Mouse (Mus musculus) cerebellum, adult 18-20 months (tissue): ENCODE data around the gene Coq8a.
A peak's percentile ranks its signal among the peaks of the same experiment; 100 is the strongest.

Experiments
- DNase-seq, 2 experiments: peaks; one replicate each; pipeline ENCODE4 v3.0.0; 2021

The Coq8a gene

DNA sequence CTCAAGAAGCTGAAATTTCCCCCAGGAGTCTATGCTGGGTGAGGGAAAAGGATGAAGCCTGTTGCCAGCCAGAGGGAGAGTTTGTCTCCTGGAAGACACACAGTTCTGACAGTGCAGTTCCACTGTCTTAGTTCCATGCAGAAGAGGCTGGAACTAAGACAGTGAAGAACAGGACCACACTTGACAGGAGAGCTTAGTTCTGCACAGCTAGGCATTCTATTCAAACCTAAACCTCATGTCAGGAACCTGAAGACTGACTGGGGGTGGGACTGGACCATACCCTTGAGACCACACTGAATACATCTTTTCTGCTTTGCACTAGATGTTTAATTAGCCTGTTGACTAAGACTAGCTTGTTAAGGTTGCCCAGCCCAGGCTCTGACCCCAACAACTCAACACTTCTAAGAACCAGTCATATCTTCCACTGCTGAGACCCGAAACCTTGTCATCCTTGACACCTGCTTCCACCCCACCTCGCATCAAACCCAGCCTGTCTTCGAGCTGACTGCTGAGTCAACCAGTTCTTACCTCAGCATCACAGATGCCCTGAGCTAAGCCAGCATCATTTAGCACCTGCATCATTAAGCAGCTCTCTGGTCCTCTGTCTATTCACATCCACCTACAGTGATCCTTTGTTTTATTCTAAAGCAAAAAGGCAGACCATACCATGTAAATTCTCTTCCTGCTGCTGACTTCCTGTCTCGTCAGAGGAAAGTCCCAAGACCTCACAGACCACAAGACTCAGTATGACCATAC, at the start of gene Coq8a:
Gene Coq8a (minus strand): TSS at position 644 of the 756 bp plus-strand sequence.
- no peak for DNase-seq

DNA sequence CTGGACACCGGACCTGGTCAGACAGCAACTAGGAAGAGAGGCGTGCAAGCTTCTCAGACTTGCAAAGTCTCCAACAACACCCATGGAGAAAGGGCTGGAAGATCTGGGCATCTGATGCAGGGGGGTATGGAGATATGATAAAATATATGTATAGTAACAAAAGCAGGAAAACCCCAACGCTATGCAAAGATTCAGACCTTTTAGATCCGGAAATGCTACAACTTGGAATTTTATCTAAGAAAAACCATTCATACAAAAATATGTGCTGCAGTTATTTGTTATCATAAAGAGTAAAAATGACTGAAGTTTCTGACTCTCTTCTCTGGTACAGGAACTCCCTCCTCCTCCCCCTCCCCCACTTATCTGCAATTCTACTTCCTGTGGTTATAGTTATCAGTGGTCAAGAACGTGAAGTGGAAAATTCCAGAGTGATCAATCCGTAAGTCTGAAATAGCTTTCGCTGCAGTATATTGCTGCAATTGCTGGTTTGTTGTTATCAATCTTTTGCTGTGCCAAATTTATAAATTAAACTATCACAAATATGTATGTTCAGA, 49.3 kb upstream of the Coq8a start:
- DNase-seq = no peak

DNA sequence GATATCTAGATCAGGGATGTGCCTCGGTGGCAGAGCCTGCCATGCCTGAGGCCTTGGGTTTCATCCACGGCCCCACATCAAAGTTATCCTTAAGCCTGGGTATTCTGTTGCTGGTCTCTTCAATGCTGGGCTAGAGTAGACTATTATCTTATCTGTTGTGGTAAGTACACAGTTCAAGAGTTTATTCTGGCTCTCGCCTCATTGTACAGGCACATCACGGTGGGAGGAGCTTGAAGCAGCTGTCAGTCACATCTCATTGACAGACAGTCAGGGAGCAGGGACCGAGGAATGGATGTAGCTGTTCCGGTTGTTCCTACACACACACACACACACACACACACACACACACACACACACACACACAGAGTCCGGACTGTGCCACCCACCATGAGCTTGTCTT, 48.5 kb upstream of the Coq8a start:
- no peak for DNase-seq

DNA sequence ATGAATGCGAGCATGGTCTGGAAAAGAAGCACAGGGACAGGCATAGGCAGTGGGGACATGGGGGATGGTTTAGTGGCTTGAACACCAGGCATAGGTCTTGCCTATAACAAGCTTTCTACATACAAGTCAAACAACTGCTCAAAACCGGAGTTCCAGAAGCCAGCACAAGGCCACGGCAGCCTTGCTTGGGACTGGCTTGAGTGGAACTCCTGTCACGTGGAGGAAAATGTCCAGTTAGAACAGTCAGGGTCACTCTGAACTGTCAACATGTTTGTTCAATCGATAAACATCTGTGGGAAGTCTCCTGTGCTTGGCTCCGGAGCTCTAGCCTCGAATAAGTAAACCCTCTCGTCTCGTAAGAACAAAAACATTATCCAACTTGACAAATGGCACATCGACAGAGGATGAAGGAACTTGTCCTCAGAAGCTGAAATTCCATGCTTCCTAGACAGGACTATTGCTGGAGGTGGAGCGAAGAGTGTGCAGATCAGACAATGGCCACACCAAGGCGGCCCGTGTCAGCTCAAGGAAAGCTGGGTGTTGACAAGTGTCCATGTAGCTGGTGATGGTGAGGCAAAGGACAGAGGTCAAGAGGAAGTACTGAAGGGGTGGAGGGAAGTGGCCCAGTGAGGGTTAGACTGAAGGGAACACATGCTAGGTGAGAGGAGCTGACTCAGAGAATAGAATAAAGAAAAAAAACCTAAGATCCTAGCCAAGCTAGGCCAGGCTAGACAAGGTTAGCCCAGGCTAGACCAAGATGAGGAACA, 46.5 kb upstream of the Coq8a start:
- DNase-seq = no peak

DNA sequence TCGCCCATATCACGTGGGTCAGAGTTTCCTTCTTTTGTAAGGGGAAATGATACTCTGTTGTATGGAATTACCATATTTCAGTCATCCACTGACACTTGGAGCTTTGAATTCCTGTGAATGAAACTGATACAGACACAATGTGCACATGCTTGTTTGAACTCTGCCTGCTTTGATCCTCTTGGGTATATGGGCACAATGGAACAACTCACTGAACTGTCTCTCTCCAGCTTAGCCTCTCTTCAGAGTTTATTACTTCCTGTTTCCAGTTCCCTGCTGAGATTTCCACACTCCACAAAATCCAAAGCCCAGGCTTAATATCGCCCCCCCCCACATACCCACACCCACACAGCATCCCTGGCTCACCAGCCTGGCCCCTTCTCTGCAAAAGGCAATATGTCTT, 32.3 kb upstream of the Coq8a start:
- DNase-seq = no peak

DNA sequence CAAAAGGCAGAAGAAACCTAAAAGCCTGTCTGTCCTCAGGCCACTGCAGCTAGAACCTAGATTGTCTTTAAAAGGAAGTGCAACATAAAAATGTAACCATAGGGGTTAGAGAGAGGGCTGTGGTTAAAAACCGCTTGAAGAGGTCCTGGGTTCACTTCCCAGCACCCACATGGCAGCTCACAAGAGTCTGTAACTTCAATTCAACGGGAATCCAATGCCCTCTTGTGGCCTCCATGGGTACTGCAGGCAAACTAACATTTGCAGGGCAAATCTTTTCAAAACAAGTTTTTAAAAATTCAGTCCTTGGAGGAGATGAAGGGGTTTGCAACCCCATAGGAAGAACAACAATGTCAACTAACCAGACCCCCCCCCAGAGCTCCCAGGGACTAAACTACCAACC, 31.2 kb upstream of the Coq8a start:
- no peak for DNase-seq

DNA sequence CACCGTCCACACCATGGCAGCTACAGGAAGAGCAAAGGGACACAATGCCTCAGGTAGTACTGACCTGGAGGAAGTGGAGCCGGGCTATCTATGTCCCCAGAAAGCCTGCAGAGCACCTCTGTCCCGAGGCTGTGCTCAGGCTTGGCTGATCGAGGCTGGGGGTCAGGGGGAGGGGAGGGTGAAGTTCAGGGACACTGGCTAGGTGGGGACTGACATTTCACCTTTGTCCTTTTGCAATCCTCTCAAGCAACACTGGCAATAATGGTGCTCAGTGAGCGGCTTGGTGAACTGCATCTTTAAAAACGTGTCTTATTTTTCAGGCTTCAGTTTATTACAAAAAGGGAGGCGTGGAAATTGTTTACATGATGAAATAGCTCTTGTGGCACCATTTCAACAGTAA, 30.5 kb upstream of the Coq8a start:
- no peak for DNase-seq

DNA sequence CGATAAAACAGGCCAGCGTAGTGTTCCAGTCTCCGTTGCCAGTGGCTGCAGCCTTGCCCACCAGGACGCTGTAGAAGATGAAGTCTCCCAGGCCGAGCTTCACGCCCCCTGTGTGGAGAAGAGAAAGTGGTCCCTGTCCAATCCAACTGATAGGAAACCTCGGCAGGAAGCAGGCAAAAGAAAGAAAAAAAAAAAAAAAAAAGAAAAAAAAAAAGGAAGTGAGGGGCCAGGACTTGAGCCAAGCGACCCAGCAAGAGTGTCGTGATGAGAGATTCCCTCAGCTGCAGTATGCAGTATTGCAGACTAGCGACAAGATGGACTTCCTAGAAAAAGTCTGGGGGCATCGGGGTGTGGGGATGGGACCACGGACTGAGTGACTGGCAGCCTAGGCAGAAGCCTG, 29.5 kb upstream of the Coq8a start:
- DNase-seq = no peak

DNA sequence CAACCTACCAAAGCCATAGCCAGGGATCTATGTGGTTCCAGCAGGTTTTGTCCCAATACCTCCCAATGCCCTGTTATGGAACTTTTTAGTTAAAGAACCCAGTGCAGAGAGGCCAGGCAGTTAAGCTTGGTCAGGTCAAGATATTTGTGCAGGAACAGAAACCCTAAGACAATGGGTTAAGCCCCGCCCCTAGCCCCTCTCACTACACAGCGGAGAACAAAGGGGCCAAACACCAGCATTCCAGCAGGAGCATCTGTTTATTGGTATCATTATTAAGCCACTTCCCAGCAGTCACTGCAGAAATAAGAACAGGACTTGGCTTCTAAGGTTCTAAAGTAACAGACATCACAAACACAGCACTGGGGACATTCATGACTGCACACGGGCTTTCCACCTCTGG, 27.4 kb upstream of the Coq8a start:
- DNase-seq = no peak

DNA sequence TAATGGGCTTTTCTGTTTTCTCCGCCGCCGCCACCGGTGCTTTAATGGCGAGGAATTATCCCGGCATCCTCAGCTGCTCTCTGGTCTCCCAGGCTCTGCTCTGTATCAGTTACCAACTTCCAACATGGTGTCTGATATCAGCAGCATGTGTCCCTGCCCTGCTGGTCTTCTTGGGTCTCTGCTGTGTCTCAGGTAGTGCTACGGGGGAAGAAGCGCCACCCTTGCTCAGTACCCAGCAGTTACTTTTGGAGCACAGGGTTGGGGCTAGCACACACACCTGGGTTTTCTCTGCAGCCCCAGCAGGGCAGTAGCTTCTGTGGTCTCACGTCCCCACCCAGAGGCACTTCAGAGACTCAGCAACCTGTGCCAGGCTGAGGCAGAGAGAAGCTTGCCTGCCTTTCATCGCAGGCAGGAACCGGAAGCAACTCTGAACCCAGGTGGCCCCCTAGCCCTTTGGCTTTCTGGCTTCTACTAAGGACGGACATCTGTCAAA, 26.9 kb upstream of the Coq8a start:
- peak in 1 of 2 experiments; percentile 28 for DNase-seq

DNA sequence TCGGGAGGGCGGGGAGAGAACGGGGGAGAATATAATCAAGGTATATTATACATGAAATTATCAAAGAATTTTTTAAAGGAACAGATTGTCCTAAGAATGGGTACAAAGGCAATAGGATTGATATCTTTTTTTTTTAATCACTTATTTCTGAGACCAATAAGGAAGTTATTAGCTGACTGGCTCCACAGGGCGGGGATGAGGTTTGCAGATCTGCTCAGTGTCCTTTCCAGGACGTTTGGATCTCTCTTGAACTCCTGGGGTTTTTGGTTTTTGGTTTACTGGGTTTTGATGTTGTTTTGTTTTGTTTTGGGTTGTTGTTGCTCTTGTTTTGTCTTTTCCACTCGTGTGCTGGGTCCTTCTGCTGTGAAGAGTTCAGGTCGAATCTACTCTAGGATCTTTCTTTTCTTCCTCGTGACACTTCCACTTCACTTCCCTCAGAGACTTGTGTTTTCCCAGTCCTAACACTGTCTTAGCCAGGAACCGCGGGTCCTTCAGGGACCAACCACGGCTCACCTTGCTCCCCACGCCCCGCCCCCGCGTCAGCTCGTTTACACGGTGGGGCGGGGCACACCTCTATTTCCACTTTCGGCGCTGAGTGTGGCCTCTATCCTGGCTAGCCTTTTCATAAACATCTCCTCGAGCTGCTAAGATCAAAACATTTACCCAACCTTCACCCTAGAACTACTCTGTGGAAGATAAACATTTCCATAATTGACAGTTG, 26.3 kb upstream of the Coq8a start:
- peak; percentile 82 to 84 for DNase-seq

DNA sequence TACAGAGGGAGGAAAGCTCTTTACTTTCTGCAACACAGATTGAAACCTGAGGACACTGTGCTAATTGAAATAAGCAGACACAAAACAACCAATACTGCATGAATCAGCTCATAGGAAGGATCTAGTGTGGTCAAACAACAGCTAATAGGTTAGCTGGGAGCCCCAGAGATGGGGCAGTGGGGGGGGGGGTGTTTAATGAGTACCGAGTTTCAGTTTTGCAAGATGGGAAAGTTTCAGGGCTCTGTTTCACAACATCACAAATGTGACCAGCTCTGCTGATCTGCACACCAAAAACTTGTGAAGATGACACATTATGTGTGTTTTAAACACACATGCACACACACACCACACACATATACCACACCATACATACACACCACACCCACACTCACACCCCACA, 22.6 kb upstream of the Coq8a start:
- no peak for DNase-seq

DNA sequence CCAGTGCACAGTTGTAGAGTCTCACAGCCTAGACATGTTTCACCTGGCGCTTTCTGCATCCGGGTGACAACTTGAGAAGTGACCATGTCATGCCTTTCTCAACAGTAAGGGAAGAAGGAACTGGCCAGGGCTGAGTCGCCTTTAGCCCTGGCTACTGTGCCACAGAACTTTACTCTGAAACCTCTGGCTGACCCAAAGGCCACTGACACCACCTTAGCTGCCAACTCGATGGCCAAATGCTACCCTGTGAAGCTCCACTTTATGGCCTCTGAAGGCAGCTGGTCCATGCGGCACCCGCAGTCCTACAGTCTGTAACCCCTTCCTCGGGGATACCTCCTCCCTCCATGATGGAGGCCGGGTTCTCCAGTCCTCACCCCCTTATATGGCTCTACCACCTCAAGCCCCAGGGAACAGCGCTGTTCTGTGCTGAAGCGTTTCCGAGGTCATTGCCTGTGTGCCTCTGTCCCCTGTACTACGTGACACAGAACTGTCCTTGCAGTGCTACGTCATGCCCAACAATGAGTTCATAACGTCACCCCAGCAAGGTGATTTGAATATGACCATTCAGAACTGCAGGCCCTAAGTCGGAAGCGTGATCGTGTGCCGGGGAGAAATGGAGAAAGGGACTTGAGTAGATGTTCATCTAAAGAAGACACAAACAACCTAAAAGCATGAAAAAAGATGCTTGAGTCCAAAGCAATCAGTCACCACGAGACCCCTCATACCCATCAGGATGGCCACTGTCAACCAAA, 21.6 kb upstream of the Coq8a start:
- no peak for DNase-seq

DNA sequence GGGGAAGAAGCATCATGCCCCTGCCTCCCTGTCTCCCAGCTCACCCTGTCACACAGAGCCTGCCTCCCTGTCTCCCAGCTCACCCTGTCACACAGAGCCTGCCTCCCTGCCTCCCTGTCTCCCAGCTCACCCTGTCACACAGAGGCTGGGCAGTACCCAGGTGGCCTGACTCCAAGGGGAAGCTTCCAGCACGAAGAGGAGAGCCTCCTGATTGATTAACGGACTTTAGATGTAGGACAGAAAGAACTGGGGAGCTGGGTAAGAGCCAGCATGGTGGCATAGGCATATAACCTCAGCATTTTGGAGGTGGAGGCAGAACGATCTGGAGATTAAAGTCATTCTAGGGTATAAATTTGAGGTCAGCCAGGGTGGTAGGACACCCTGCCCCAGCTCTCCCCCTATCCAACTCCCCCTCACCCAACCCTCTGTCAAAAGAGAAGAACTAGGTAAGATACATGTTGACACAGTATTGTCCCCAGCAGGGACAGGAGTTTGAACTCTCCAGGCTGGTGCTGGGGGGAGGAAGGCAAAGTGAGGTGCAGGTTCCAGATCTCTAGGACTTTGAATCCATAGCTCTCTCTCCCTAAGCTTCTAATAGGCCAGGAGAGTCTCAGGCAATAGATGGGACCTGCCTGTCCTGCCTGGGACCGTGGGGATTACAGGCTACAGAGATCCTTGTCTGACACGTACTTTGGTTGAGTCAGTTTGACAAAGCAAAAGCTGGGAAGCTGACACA, 17.3 kb upstream of the Coq8a start:
- no peak for DNase-seq

DNA sequence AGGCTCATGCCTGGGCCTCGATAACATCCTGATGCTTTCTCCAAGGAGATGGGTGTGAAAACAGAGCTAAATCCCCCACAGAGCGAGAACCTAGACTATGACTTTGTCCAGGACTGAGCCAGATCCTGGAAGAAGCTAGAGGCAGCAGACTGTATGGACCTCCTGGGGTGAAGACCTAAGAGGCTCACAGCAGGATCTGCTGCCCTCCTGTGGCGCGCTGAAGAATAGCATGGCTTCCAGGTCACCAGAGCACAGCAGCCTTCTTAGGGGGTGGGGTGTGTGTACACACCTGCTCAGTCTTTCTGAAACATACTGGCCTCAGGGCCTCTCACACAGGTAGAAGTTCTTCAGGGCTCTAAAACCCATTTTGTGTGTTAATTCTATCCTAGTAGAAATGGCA, 15.6 kb upstream of the Coq8a start:
- DNase-seq = peak; percentile 70 to 73

DNA sequence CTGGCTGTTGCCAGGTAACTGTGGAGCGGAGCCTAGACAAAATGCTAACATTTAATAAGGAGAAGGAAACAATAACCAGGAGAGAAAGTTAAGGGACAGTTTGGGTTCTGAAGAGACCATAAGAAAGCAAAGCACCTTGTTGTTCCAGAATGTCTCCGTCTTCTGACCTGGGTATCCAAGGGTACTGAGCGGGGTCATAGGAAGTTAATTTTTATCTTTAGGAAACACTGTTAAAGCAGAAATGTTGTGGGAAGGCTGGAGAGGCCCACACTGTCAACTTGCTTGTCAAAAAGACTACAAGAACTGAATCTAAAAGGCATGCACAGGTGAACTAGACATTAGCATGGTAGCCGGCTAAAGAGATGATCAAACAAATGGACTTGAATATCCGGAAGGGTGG, 13.5 kb upstream of the Coq8a start:
- no peak for DNase-seq

DNA sequence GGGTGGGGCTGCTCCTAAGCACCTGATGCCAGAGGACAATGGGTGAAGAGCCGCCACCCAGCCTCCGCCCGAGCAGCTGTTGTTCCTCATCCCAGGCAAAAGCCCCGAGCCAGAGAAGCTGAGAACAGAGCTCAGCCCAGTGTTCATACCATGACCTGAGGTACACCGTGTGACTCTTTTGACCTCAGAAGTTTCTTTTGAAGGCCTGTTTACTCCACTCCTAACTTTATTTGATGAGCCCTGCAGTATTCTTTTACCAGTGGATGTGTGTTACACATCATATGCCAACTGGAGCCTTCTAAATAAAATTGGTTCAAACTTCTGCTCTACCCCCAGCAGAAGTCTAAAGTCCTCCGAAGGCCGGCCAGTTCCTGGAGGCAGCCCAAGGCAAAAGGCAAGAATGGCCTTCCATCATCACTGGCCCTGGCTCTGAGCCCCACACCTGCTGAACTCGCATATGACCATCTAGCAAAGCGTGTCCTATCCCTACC, 11.4 kb upstream of the Coq8a start:
- DNase-seq = peak in 1 of 2 experiments; percentile 41

DNA sequence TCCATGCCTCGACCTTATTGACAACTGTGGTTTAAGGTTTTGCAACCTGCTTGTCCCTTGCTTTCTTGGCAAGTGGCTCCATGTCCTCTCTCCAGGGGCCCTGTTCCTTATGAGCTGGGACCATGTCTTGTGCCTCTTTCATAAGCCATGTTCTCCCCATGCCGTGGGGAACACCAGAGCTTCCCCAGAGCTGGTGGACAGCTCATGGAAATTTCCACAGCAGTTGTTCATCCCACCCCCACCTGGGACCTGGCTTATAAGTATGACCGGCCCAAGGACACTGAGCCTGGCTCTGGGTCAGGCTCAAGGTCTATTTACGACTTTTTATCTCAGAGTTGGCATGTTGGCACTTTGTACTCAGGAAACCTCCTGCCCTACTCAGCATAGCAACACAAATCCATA, 10.6 kb upstream of the Coq8a start:
- peak; percentile 31 to 42 for DNase-seq

DNA sequence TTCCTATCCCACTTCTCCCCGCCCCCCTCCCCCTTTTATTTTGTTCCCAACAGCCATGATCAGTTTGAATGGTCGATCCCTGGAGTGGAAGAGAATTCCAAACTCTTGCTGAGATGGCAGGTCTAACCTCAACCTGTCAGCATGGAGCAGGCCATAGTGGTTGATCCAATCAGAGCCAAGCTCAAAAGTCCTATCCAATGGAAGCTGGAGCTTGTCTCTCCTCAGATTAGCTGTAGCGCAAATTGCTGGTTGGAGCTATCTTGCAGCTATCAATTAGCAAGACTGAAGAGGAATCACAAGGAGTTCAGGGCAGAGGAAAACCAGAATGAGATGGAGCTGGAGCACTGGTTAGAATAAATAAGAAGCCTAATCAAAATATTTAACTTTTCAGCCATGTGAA, 9.0 kb upstream of the Coq8a start:
- DNase-seq = no peak

DNA sequence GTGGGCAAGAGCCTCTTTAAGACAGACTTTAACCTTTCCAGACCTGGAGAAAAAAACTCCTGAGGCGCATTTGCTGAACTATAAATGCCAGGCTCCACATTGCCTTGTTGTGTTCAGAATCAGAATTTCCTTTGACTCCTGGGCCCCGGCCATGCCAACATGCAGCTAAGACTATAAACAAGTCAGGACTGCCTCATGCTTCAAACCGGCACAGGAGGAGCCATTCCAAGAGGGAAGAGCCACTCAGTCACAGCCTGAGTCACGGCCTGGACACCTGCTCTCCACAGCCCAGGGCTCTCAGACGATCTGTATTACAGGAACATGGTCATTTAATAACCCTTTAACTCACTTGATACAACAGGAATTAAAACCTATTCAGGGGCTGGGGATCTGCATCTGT, 1.3 kb upstream of the Coq8a start:
- DNase-seq = no peak

DNA sequence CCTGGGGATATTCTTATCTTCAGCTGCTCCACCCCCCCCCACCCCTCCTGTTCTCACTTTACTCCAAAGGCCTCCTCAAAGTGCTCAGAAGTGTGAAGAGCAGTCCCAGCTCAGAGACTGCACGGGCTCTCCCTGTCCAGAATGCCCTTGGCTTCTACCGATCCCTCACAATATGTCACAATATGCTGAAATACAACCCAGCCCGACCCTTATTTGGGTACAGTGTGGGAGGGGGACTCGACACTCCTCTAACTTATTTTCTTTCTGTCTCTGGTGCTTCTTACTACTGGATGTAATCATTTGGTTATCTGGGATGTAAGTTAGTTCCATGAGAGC, 281 bp upstream of the Coq8a start:
- DNase-seq = no peak

DNA sequence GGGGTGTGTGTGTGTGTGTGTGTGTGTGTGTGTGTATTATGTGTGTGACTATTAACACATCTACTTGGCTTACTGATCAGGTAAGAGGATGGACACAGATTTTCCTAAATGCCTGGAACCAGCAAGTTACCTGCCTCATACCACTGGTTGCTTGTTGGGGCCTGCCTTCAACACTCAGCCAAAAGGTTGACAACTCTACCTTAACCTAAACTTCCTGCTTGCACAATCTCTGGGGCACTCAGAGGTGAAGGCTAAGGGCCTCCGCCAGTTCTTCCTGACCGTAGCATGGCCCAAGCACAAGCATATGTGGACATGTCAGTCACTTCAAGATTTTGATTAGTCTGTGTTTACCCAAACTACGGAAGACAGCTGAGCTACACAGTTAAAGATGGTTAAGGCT, 1.4 kb downstream of the Coq8a start:
- no peak for DNase-seq
